Mouse (Mus musculus) heart, postnatal 0 days (tissue): ENCODE measurements around the gene Cpa5. TPM values are rescaled to one million over a fixed set of nuclear protein-coding genes. Genes with fewer than 3 reads are reported as not detected.
A peak's percentile ranks its signal among the peaks of the same experiment; 100 is the strongest.

Experiments used
- ATAC-seq: fragments of 200-750 bp; cut with Nextera tagmentation; 2 replicates; pipeline ENCODE4 v1.8.0; 2017; ENCODE audit warnings: low read depth, moderate number of reproducible peaks, moderate library complexity; ENCODE audit not compliant: insufficient read depth
- DNase-seq: peaks from one replicate; pipeline ENCODE4 v3.0.0-alpha.2; 2016; ENCODE audit warnings: low spot score
- H3K27ac ChIP-seq: fragments of 300-500 bp; sonication (generic); 2 replicates; pipeline ENCODE4 v1.5.1; 2014; ENCODE audit warnings: low read depth, mild to moderate bottlenecking
- H3K27me3 ChIP-seq: fragments of 300-500 bp; sonication (generic); 2 replicates; pipeline ENCODE4 v1.6.1; 2014; ENCODE audit warnings: low read length, mixed read lengths; ENCODE audit not compliant: control insufficient read depth, insufficient read depth
- H3K36me3 ChIP-seq: fragments of 300-500 bp; sonication (generic); replicated peaks from 2 replicates; pipeline ENCODE4 v1.6.1; 2014; ENCODE audit warnings: low read length, mixed read lengths; ENCODE audit not compliant: control insufficient read depth, insufficient read depth
- H3K4me1 ChIP-seq: fragments of 300-500 bp; sonication (generic); 2 replicates; pipeline ENCODE4 v1.6.1; 2014; ENCODE audit warnings: antibody characterized with exemption; ENCODE audit not compliant: control insufficient read depth, insufficient read depth
- H3K4me2 ChIP-seq: fragments of 300-500 bp; sonication (generic); 2 replicates; pipeline ENCODE4 v1.6.1; 2014; ENCODE audit warnings: low read depth, mild to moderate bottlenecking, low read length, moderate library complexity
- H3K4me3 ChIP-seq: fragments of 300-500 bp; sonication (generic); 2 replicates; pipeline ENCODE4 v1.5.1; 2014; ENCODE audit warnings: low read depth, low read length
- H3K9ac ChIP-seq: fragments of 300-500 bp; sonication (generic); replicated peaks from 2 replicates; pipeline ENCODE4 v1.6.1; 2014; ENCODE audit warnings: low read depth, low read length, mixed read lengths
- H3K9me3 ChIP-seq: fragments of 300-500 bp; sonication (generic); replicated peaks from 2 replicates; pipeline ENCODE4 v1.6.1; 2016; ENCODE audit warnings: low read length; ENCODE audit not compliant: control insufficient read depth
- CTCF ChIP-seq: IDR thresholded peaks from 2 replicates; pipeline ENCODE4 v1.5.1; 2016; ENCODE audit warnings: antibody characterized with exemption, control low read depth, low read depth
- EP300 ChIP-seq: IDR thresholded peaks from 2 replicates; pipeline ENCODE4 v1.6.1; 2016; ENCODE audit warnings: antibody characterized with exemption, low read depth
- WGBS: fragments of 180-500 bp; shearing (Covaris S2); extraction: QIAGEN DNeasy Blood & Tissue Kit; methylation state at CpG from one replicate; pipeline ENCODE4 v1.1.7; 2014; 5-methylcytosine and 5-hydroxymethylcytosine counted together
- polyA plus RNA-seq: library from polyadenylated mRNA; unstranded; fragments of >200 nt; fragmentation: Nextera tagmentation; extraction: Ambion mirVana; gene quantifications from 2 replicates; pipeline ENCODE4 v1.2.1, GENCODE M21; 2015
- total RNA-seq: library from RNA; depleted of rRNA; stranded (reverse); fragments of >200 nt; gene quantifications from 2 replicates; pipeline ENCODE4 v1.2.3, GENCODE M21; 2014; ENCODE audit warnings: low replicate concordance

Cpa5 gene
- total and polyA plus RNA-seq, 2 experiments from 2014 or later = 0.46 to 0.67 TPM

DNA sequence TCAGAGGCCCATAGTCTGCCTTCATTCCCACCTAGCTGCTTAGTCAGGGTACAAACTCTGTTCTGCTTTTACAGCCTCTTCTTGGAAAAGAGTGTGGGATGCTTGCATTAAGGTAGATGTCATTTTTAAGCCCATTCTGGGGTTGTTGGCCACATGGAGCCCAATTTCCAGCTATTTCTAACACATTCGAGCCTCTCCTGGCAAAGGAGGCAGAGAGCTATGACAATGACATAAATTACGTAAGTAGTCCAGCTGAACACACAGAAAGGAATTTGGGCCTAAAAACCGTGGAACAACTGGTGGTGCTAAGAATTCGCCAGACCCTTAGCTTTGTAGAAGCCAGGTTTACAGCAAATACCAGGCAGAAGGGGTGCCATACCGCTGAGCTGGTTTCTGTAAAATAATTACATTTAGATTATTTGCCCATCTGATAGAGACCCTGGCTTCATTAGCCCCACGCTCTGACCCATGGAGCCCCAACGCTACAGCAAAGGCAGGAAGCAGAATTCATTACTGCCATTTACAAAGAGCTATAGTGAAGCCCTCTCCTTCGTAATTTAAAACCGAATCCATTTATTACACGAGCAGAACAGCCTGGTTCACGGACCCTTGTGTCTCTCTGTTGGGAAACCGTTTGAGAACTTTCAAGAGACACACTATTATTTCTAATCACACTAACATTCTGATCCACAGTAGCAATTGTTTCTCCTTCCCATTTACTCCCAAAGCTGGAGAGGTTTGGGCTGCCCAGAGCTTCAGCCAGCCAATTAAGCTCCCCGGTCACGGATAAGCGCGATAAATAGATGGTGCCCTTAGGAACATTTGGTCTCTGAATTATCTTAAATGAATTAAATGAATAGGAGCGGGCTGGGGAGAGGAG, 30.6 kb upstream of the Cpa5 start:
- Histone ChIP-seq H3K4me1 (no peaks in the 10 kb centered on the region), H3K4me2 (no peak overlapping the region), H3K9ac (no peak overlapping the region), H3K36me3 (no peaks in the 10 kb centered on the region), H3K9me3 (no peaks in the 10 kb centered on the region), H3K4me3 (no peak overlapping the region), H3K27ac (no peak overlapping the region), H3K27me3 (no peaks in the 10 kb centered on the region)
- DNase-seq (no peak), ATAC-seq (no peak)
- no peak for TF ChIP-seq EP300
- TF ChIP-seq CTCF = no peak
- 86% methylated on average over 17 of the region's 17 CpGs for WGBS

DNA sequence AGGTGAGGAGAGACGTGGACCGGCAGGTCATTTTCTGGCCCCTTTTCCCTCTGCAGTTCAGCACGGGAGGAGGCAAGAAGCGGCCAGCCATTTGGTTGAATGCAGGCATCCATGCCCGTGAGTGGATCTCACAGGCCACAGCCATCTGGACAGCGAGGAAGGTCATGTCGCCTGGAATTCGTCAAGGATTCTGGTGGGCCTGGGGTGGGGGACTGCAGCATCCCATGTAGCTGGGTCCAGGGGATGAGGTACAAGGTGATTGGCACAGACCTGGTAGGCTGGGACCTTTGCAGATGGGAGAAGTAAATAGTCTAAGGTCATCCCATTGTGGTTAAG, 30.0 kb upstream of the Cpa5 start:
- 76% methylated on average over 8 of the region's 8 CpGs for WGBS
- H3K36me3 ChIP-seq = no peaks in the 10 kb centered on the region
- no peak overlapping the region for H3K4me2 ChIP-seq
- DNase-seq (no peak), ATAC-seq (no peak)
- no peaks in the 10 kb centered on the region for H3K4me1 ChIP-seq
- no peaks in the 10 kb centered on the region for H3K27me3 ChIP-seq
- H3K4me3 ChIP-seq = no peak overlapping the region
- no peaks in the 10 kb centered on the region for H3K9me3 ChIP-seq
- no peak overlapping the region for H3K27ac ChIP-seq
- no peak for TF ChIP-seq EP300
- no peak overlapping the region for H3K9ac ChIP-seq

DNA sequence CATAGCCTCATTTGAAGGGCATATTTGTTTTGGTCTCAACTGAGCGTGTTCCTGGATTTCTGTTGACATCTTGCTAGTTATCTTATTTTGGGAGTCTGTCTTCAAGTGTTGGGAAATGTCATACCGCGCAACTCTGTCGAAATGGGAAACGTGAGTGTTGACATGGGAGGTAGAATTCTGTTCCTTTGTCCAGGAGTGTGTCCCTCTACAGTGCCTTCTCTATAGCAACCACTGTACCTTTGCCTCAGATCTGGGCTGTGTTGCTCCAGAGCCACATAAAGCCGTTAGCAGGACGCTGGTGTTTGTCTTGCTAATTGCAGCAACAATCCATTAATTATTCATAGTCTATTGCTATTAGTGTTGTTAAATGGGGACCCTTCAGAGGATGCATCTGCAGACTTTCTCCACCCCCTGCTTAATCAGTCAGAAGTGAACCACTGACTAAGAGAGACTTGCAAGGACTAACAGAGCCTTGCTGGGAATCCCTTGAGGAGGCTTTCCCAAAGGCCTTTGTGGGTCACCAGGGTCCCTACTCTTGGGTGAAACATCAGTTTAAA, 23.8 kb upstream of the Cpa5 start:
- H3K27me3 ChIP-seq = no peaks in the 10 kb centered on the region
- TF ChIP-seq EP300 (no peak), CTCF (no peak)
- DNase-seq (no peak), ATAC-seq (no peak)
- H3K4me2 ChIP-seq = no peak overlapping the region
- H3K4me3 ChIP-seq = no peak overlapping the region
- H3K4me1 ChIP-seq = peaks cover 8% of the 10 kb centered on the region; the same call in 1 of the 2 replicates
- no peaks in the 10 kb centered on the region for H3K36me3 ChIP-seq
- WGBS = 52% methylated on average over 7 of the region's 7 CpGs
- H3K27ac ChIP-seq = no peak overlapping the region
- H3K9ac ChIP-seq = no peak overlapping the region
- no peaks in the 10 kb centered on the region for H3K9me3 ChIP-seq

DNA sequence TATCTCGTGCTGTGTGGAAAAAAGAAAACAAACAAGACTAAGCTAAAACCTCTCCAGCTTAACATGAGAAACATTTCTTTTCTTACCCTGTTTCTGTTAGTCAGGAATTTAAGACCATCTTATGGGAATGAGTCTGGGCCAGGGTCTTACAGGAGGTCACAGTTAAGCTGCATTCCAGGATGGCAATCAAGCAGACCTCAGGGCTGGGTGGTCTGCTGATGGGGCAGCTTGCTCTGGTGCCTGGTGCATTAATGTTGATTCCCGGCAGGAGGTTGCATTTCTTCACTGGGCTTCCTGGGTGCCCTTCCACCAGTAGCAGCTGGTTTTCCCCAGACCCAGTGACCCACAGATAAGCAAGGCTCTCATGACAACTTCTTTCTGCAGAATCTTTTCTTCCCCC, 21.0 kb upstream of the Cpa5 start:
- H3K9me3 ChIP-seq = no peaks in the 10 kb centered on the region
- H3K4me2 ChIP-seq = no peak overlapping the region
- no peak overlapping the region for H3K9ac ChIP-seq
- H3K27me3 ChIP-seq = no peaks in the 10 kb centered on the region
- H3K36me3 ChIP-seq = no peaks in the 10 kb centered on the region
- H3K27ac ChIP-seq = peak overlapping the region; percentile 51; the same call in 1 of the 2 replicates
- peaks cover 8% of the 10 kb centered on the region; the same call in 1 of the 2 replicates for H3K4me1 ChIP-seq
- WGBS = 41% methylated on average over 2 of the region's 2 CpGs
- DNase-seq (no peak), ATAC-seq (no peak)
- H3K4me3 ChIP-seq = no peak overlapping the region
- TF ChIP-seq CTCF = no peak
- no peak for TF ChIP-seq EP300

DNA sequence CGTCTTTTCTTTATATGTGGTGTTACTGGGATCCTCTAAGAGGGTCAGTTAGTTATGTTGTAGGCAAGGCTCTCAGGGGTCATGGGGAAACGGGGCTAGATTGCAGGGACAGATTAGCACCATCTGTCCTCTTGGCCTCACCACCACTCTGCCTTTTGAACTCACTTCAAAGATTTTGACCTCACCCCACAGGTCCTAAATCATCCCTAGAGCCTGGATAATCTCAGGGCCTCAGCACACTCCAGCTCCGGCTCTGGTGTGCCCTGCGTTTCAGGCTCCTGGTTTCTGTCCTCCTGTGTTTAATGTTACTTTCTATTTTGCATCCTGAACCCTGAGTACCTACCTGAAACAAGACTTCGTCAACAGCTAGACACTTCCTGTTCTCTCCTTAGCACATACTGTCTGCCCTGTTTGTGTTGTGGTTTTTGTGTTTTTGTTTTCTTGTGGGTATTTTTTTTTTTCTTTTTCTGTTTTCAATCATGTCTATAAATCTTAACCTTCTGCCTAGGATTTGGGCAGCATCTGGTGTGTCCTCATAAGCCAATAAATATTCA, 18.9 kb upstream of the Cpa5 start:
- peaks cover 8% of the 10 kb centered on the region; the same call in 1 of the 2 replicates for H3K4me1 ChIP-seq
- H3K36me3 ChIP-seq = no peaks in the 10 kb centered on the region
- ATAC-seq (no peak), DNase-seq (no peak)
- no peak for TF ChIP-seq CTCF
- no peak for TF ChIP-seq EP300
- WGBS = 64% methylated on average over 5 of the region's 5 CpGs
- H3K9ac ChIP-seq = no peak overlapping the region
- H3K4me3 ChIP-seq = no peak overlapping the region
- H3K27ac ChIP-seq = no peak overlapping the region
- H3K9me3 ChIP-seq = no peaks in the 10 kb centered on the region
- H3K4me2 ChIP-seq = no peak overlapping the region
- H3K27me3 ChIP-seq = no peaks in the 10 kb centered on the region
